Mouse (Mus musculus): ENCODE measurements around the gene Raly. TPM values are rescaled to one million over a fixed set of nuclear protein-coding genes. Genes with fewer than 3 reads are reported as not detected.
"Not testable (repeated sequence)": the region's sequence is repeated elsewhere in the genome, so short reads cannot be mapped to it uniquely, and the experiment has no call there.

Raly gene
- polyA plus RNA-seq, 1 experiment from 2014 or later, result 29.5 TPM

- Histone ChIP-seq H3K36me3 (peaks cover 98% of the 10 kb centered on the region), H3K4me1 (replicated peaks) (no peaks in the 10 kb centered on the region), H3K9me3 (replicated peaks) (no peaks in the 10 kb centered on the region), H3K27me3 (no peaks in the 10 kb centered on the region), H3K9ac (no peak overlapping the region), H3K27ac (no peak overlapping the region), H3K4me3 (replicated peaks) (no peak overlapping the region), H3K4me2 (no peak overlapping the region)
- WGBS (ENCODE audit: insufficient replicate concordance), result 91% methylated on average over 13 of the region's 13 CpGs
- ATAC-seq (ENCODE audit: low read depth) (no peak), DNase-seq (no peak)
Measured at GRCm38 (mm10) chr2:154863672-154864071, 72.8 kb downstream of the Raly start.

GRCm38 (mm10) chr2:154865696-154866095, 74.8 kb downstream of the Raly start:
- 74% methylated on average over 3 of the region's 3 CpGs for WGBS (ENCODE audit: insufficient replicate concordance)
- ATAC-seq (ENCODE audit: low read depth) (no peak), DNase-seq (no peak)
- no peak overlapping the region for H3K4me3 ChIP-seq (replicated peaks)
- H3K4me2 ChIP-seq, result no peak overlapping the region
- H3K9ac ChIP-seq, result no peak overlapping the region
- H3K36me3 ChIP-seq, result peaks cover 99% of the 10 kb centered on the region
- no peaks in the 10 kb centered on the region for H3K27me3 ChIP-seq
- no peak overlapping the region for H3K27ac ChIP-seq
- no peaks in the 10 kb centered on the region for H3K9me3 ChIP-seq (replicated peaks)
- H3K4me1 ChIP-seq (replicated peaks), result no peaks in the 10 kb centered on the region

GRCm38 (mm10) chr2:154868106-154868505, 77.2 kb downstream of the Raly start:
- Histone ChIP-seq H3K9me3 (replicated peaks) (no peaks in the 10 kb centered on the region), H3K27me3 (no peaks in the 10 kb centered on the region), H3K4me1 (replicated peaks) (no peaks in the 10 kb centered on the region), H3K36me3 (peaks cover 97% of the 10 kb centered on the region), H3K27ac (no peak overlapping the region), H3K4me3 (replicated peaks) (no peak overlapping the region), H3K4me2 (no peak overlapping the region), H3K9ac (no peak overlapping the region)
- DNase-seq (no peak), ATAC-seq (ENCODE audit: low read depth) (no peak)
- 94% methylated on average over 1 of the region's 1 CpGs for WGBS (ENCODE audit: insufficient replicate concordance)

- Histone ChIP-seq H3K4me3 (replicated peaks) (no peak overlapping the region), H3K4me2 (no peak overlapping the region), H3K4me1 (replicated peaks) (no peaks in the 10 kb centered on the region), H3K36me3 (peaks cover 92% of the 10 kb centered on the region), H3K27me3 (no peaks in the 10 kb centered on the region), H3K9ac (no peak overlapping the region), H3K27ac (no peak overlapping the region), H3K9me3 (replicated peaks) (no peaks in the 10 kb centered on the region)
- no peak for DNase-seq
- no peak for ATAC-seq (ENCODE audit: low read depth)
Measured at GRCm38 (mm10) chr2:154869954-154870641, 79.2 kb downstream of the Raly start.

- no peak overlapping the region for H3K4me3 ChIP-seq (replicated peaks)
- H3K4me1 ChIP-seq (replicated peaks), result 0 out of 2 replicates have a peak, but pooled peaks cover 6% of the 10 kb centered on the region
- ATAC-seq (ENCODE audit: low read depth) (no peak), DNase-seq (no peak)
- WGBS (ENCODE audit: insufficient replicate concordance), result 83% methylated on average over 2 of the region's 2 CpGs
- no peaks in the 10 kb centered on the region for H3K27me3 ChIP-seq
- H3K36me3 ChIP-seq, result peaks cover 76% of the 10 kb centered on the region
- no peak overlapping the region for H3K4me2 ChIP-seq
- H3K9me3 ChIP-seq (replicated peaks), result no peaks in the 10 kb centered on the region
- no peak overlapping the region for H3K9ac ChIP-seq
- H3K27ac ChIP-seq, result no peak overlapping the region
Measured at GRCm38 (mm10) chr2:154876621-154877020, 85.7 kb downstream of the Raly start.

GRCm38 (mm10) chr2:154891585-154891984, 100.7 kb downstream of the Raly start:
- peak overlapping the region; percentile 95 for H3K4me3 ChIP-seq (replicated peaks)
- peak overlapping the region; percentile 77 for H3K4me2 ChIP-seq
- ATAC-seq (ENCODE audit: low read depth), result no peak
- peak overlapping the region; percentile 95 for H3K27ac ChIP-seq
- H3K36me3 ChIP-seq, result peaks cover 24% of the 10 kb centered on the region
- 1% methylated on average over 2 of the region's 2 CpGs for WGBS (ENCODE audit: insufficient replicate concordance)
- no peaks in the 10 kb centered on the region for H3K9me3 ChIP-seq (replicated peaks)
- no peaks in the 10 kb centered on the region for H3K27me3 ChIP-seq
- peaks cover 30% of the 10 kb centered on the region for H3K4me1 ChIP-seq (replicated peaks)
- no peak for DNase-seq
- H3K9ac ChIP-seq, result peak overlapping the region; percentile 99

- peak; percentile 97 for ATAC-seq (ENCODE audit: low read depth)
- H3K9ac ChIP-seq, result peak within 1 kb of the TSS; percentile 99
- WGBS (ENCODE audit: insufficient replicate concordance), result under 1% methylated on average over 75 of the region's 75 CpGs
- peak; percentile 96 for DNase-seq
- peaks cover 30% of the 10 kb centered on the region for H3K4me1 ChIP-seq (replicated peaks)
- no peaks in the 10 kb centered on the region for H3K9me3 ChIP-seq (replicated peaks)
- H3K27me3 ChIP-seq, result no peaks in the 10 kb centered on the region; the same call in 1 of the 2 replicates
- H3K36me3 ChIP-seq, result peaks cover 18% of the 10 kb centered on the region
- H3K4me2 ChIP-seq, result peak within 1 kb of the TSS; percentile 81
- H3K4me3 ChIP-seq (replicated peaks), result peak within 1 kb of the TSS; percentile 95
- H3K27ac ChIP-seq, result peak within 1 kb of the TSS; percentile 95
Measured at GRCm38 (mm10) chr2:154892201-154893044, 101.5 kb downstream of the Raly start, which contains the start of gene Eif2s2. Eif2s2 (minus strand) TSS chr2:154892935.

- Histone ChIP-seq H3K4me3 (replicated peaks) (peak overlapping the region; percentile 95), H3K9ac (peak overlapping the region; percentile 73), H3K9me3 (replicated peaks) (no peaks in the 10 kb centered on the region), H3K27me3 (peaks cover under 1% of the 10 kb centered on the region; the same call in 1 of the 2 replicates), H3K27ac (peak overlapping the region; percentile 50; the same call in 1 of the 2 replicates), H3K36me3 (peaks cover 14% of the 10 kb centered on the region), H3K4me2 (peak overlapping the region; percentile 81), H3K4me1 (replicated peaks) (peaks cover 30% of the 10 kb centered on the region)
- 11% methylated on average over 12 of the region's 12 CpGs for WGBS (ENCODE audit: insufficient replicate concordance)
- ATAC-seq (ENCODE audit: low read depth), result peak; percentile 2; the same call in 1 of the 2 replicates
- no peak for DNase-seq
Measured at GRCm38 (mm10) chr2:154893045-154893385, 102.1 kb downstream of the Raly start.

- H3K4me2 ChIP-seq, result peak overlapping the region; percentile 81
- peaks cover 10% of the 10 kb centered on the region for H3K36me3 ChIP-seq
- no peaks in the 10 kb centered on the region for H3K9me3 ChIP-seq (replicated peaks)
- WGBS (ENCODE audit: insufficient replicate concordance), result 69% methylated on average over 4 of the region's 4 CpGs
- peak overlapping the region; percentile 73 for H3K9ac ChIP-seq
- peaks cover 2% of the 10 kb centered on the region; the same call in 1 of the 2 replicates for H3K27me3 ChIP-seq
- H3K4me3 ChIP-seq (replicated peaks), result peak overlapping the region; percentile 95
- peaks cover 30% of the 10 kb centered on the region for H3K4me1 ChIP-seq (replicated peaks)
- no peak overlapping the region for H3K27ac ChIP-seq
- DNase-seq, result no peak
- no peak for ATAC-seq (ENCODE audit: low read depth)
Measured at GRCm38 (mm10) chr2:154893548-154893947, 102.7 kb downstream of the Raly start.

- WGBS (ENCODE audit: insufficient replicate concordance), result 75% methylated on average over 8 of the region's 8 CpGs
- H3K9ac ChIP-seq; H3K9me3 ChIP-seq (replicated peaks); H3K27me3 ChIP-seq; H3K4me2 ChIP-seq; H3K4me1 ChIP-seq (replicated peaks); H3K36me3 ChIP-seq; DNase-seq; H3K4me3 ChIP-seq (replicated peaks); H3K27ac ChIP-seq; ATAC-seq (ENCODE audit: low read depth): not testable (repeated sequence)
Measured at GRCm38 (mm10) chr2:154899004-154899403, 108.1 kb downstream of the Raly start.

- H3K4me3 ChIP-seq (replicated peaks); ATAC-seq (ENCODE audit: low read depth); H3K27me3 ChIP-seq; H3K4me1 ChIP-seq (replicated peaks); DNase-seq; H3K9me3 ChIP-seq (replicated peaks); H3K4me2 ChIP-seq; H3K27ac ChIP-seq; H3K9ac ChIP-seq; H3K36me3 ChIP-seq: not testable (repeated sequence)
- 68% methylated on average over 4 of the region's 4 CpGs for WGBS (ENCODE audit: insufficient replicate concordance)
Measured at GRCm38 (mm10) chr2:154899412-154899811, 108.5 kb downstream of the Raly start.

Measured in liver, embryonic 13.5 days (tissue).